Mouse (Mus musculus) E14TG2a.4 (cell line): Measurements from ENCODE around the gene Slc8b1.

Experiments
- CTCF ChIP-seq: conservative IDR thresholded peaks from 2 replicates; pipeline ENCODE4 v1.5.1; 2014; ENCODE audit warnings: low read length
- NANOG ChIP-seq: IDR thresholded peaks from 2 replicates; pipeline ENCODE4 v1.6.1; 2014; ENCODE audit warnings: borderline replicate concordance, low read length, mixed read lengths
- POU5F1 ChIP-seq: IDR thresholded peaks from 2 replicates; pipeline ENCODE4 v1.6.1; 2014; ENCODE audit warnings: low read length, borderline replicate concordance

- no peak for TF ChIP-seq CTCF
- no peak for TF ChIP-seq NANOG
- peak; percentile 56; the same call in 1 of the 2 replicates for TF ChIP-seq POU5F1
Measured at GRCm38 (mm10) chr5:120512911-120513555, 2.1 kb downstream of the Slc8b1 start.
